15 mouse cellular contexts compared by ENCODE assay signal in genomic region chr9:71480305-71480704, GRCm38 (mm10).
"Had no signal": no experiment of that assay in that cellular context is flagged by ENCODE, and none has a peak within 500 bp of the region (broad histone marks: within the 10 kb centered on the region; RNA-seq: fewer than 3 reads in every experiment).

No protein-coding gene starts in this region.

- ATAC-seq: inflammation-experienced regulatory T-cells, adult 6 months; midbrain, embryonic 15.5 days had no signal

- H3K27me3 ChIP-seq: limb, embryonic 13.5 days; midbrain, embryonic 15.5 days; neural tube, embryonic 13.5 days had no signal

- H3K4me2 ChIP-seq: limb, embryonic 13.5 days; midbrain, embryonic 15.5 days; neural tube, embryonic 13.5 days had no signal

- H3K9me3 ChIP-seq: midbrain, embryonic 15.5 days; neural tube, embryonic 13.5 days had no signal

- H3K27ac ChIP-seq: layer of hippocampus, adult 2 months; limb, embryonic 13.5 days; midbrain, embryonic 10.5 days; midbrain, embryonic 15.5 days; neural tube, embryonic 13.5 days; stomach, postnatal 0 days had no signal

- DNase-seq: kidney, adult 11 months; kidney, adult 9 months; kidney, postnatal 10 days; kidney, postnatal 4 days; left cerebral cortex, postnatal 4 days; lung, adult 18-20 months; lung, postnatal 36 days; thymus, postnatal 4 days had no signal

- H3K9ac ChIP-seq: limb, embryonic 13.5 days; midbrain, embryonic 15.5 days; neural tube, embryonic 13.5 days had no signal

- H3K4me3 ChIP-seq: layer of hippocampus, adult 2 months; limb, embryonic 13.5 days; midbrain, embryonic 10.5 days; midbrain, embryonic 15.5 days; neural tube, embryonic 13.5 days had no signal
